Mouse (Mus musculus) heart, embryonic 10.5 days (tissue): ENCODE measurements around the gene Kcna6. TPM values are rescaled to one million over a fixed set of nuclear protein-coding genes. Genes with fewer than 3 reads are reported as not detected.
A peak's percentile ranks its signal among the peaks of the same experiment; 100 is the strongest.

Experiments
- DNase-seq: peaks from one replicate; pipeline ENCODE4 v3.0.0-alpha.2; 2017; ENCODE audit warnings: low spot score
- H3K27ac ChIP-seq: fragments of 300-500 bp; sonication (generic); 2 replicates; pipeline ENCODE4 v1.5.1; 2016; ENCODE audit warnings: mild to moderate bottlenecking
- H3K27me3 ChIP-seq: fragments of 300-500 bp; sonication (generic); 2 replicates; pipeline ENCODE4 v1.6.1; 2016; ENCODE audit warnings: mild to moderate bottlenecking; ENCODE audit not compliant: poor library complexity, insufficient read depth, severe bottlenecking
- H3K36me3 ChIP-seq: fragments of 300-500 bp; sonication (generic); 2 replicates; pipeline ENCODE4 v1.6.1; 2016; ENCODE audit warnings: mild to moderate bottlenecking, moderate library complexity
- H3K4me1 ChIP-seq: fragments of 300-500 bp; sonication (generic); 2 replicates; pipeline ENCODE4 v1.6.1; 2016; ENCODE audit warnings: mild to moderate bottlenecking
- H3K4me3 ChIP-seq: fragments of 300-500 bp; sonication (generic); 2 replicates; pipeline ENCODE4 v1.5.1; 2016; ENCODE audit warnings: mild to moderate bottlenecking, moderate library complexity
- H3K9me3 ChIP-seq: fragments of 300-500 bp; sonication (generic); 2 replicates; pipeline ENCODE4 v1.6.1; 2016; ENCODE audit warnings: mild to moderate bottlenecking, moderate library complexity
- WGBS: fragments of 180-500 bp; shearing (Covaris S2); methylation state at CpG from one replicate; pipeline ENCODE4 v1.1.7; 2016; 5-methylcytosine and 5-hydroxymethylcytosine counted together
- polyA plus RNA-seq: library from polyadenylated mRNA; unstranded; fragments of >200 nt; fragmentation: Nextera tagmentation; extraction: Ambion mirVana; gene quantifications from 2 replicates; pipeline ENCODE4 v1.2.1, GENCODE M21; 2016

Gene Kcna6
- polyA plus RNA-seq, 1 experiment from 2014 or later = 2.9 TPM

GRCm38 (mm10) chr6:126718423-126719087 is 21.9 kb downstream of the Kcna6 start:
- H3K27ac ChIP-seq = no peak overlapping the region
- peaks cover 28% of the 10 kb centered on the region; the same call in 1 of the 2 replicates for H3K27me3 ChIP-seq
- DNase-seq = no peak
- no peaks in the 10 kb centered on the region for H3K36me3 ChIP-seq
- no peaks in the 10 kb centered on the region for H3K4me1 ChIP-seq
- H3K4me3 ChIP-seq = no peak overlapping the region
- no peaks in the 10 kb centered on the region for H3K9me3 ChIP-seq
- 73% methylated on average over 12 of the region's 12 CpGs for WGBS

DNA sequence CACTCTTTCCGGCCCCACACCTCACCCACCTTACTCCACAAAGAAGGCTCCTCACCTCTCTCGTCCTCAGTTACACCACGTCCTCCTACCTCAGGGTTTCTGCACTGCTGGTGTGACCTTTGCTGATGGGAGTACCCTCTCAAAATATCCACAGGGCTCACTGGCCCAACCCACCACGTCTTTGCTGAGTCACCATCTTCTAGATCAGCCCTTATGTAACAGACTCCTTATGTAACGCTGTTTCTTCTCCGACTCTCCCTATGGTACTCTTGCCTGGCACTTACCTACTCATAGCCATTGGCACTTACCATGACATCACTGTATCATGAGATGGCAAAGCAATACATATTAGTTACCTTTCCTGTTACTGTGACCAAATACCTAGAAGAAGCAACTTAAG is 27.9 kb downstream of the Kcna6 start:
- Histone ChIP-seq H3K27ac (no peak overlapping the region), H3K27me3 (peaks cover 19% of the 10 kb centered on the region; the same call in 1 of the 2 replicates), H3K4me3 (no peak overlapping the region), H3K4me1 (no peaks in the 10 kb centered on the region), H3K9me3 (no peaks in the 10 kb centered on the region), H3K36me3 (no peaks in the 10 kb centered on the region)
- no peak for DNase-seq
- WGBS = 82% methylated on average over 6 of the region's 6 CpGs

- H3K4me3 ChIP-seq = no peak overlapping the region
- H3K27ac ChIP-seq = no peak overlapping the region
- no peaks in the 10 kb centered on the region for H3K9me3 ChIP-seq
- 66% methylated on average over 6 of the region's 6 CpGs for WGBS
- no peak for DNase-seq
- H3K27me3 ChIP-seq = peaks cover 59% of the 10 kb centered on the region
- no peaks in the 10 kb centered on the region for H3K4me1 ChIP-seq
- H3K36me3 ChIP-seq = no peaks in the 10 kb centered on the region
Observed at GRCm38 (mm10) chr6:126705936-126706335, 34.5 kb downstream of the Kcna6 start.

DNA sequence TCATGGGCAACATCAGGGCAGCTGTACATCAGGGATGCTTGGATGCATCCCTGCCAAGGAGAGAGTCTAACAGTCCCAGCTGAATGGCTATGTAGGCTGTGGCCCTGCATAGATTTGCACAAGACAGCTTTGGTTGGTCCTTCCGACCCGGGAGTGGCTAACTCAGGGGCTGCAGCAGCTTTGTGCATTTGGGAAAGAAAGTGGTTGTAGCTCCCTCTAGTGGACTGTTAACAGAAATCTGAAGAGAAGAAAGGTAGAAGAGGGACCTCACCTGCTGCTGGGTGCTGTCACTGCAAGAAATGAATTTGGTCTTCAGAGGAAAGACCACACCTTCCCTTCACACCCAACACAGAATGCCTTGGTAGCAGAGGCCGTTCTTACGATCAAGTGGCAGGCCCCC is 36.0 kb downstream of the Kcna6 start:
- no peak overlapping the region for H3K27ac ChIP-seq
- H3K27me3 ChIP-seq = peaks cover 70% of the 10 kb centered on the region
- WGBS = 29% methylated on average over 4 of the region's 4 CpGs
- H3K4me3 ChIP-seq = no peak overlapping the region
- H3K4me1 ChIP-seq = peaks cover 7% of the 10 kb centered on the region; the same call in 1 of the 2 replicates
- no peak for DNase-seq
- H3K36me3 ChIP-seq = no peaks in the 10 kb centered on the region
- no peaks in the 10 kb centered on the region for H3K9me3 ChIP-seq

- Histone ChIP-seq H3K9me3 (no peaks in the 10 kb centered on the region), H3K27me3 (peaks cover 60% of the 10 kb centered on the region), H3K27ac (no peak overlapping the region), H3K36me3 (no peaks in the 10 kb centered on the region), H3K4me3 (no peak overlapping the region), H3K4me1 (peaks cover 10% of the 10 kb centered on the region; the same call in 1 of the 2 replicates)
- peak; percentile 86 for DNase-seq
- 5% methylated on average over 12 of the region's 12 CpGs for WGBS
Observed at GRCm38 (mm10) chr6:126702116-126702515, 38.4 kb downstream of the Kcna6 start.

DNA sequence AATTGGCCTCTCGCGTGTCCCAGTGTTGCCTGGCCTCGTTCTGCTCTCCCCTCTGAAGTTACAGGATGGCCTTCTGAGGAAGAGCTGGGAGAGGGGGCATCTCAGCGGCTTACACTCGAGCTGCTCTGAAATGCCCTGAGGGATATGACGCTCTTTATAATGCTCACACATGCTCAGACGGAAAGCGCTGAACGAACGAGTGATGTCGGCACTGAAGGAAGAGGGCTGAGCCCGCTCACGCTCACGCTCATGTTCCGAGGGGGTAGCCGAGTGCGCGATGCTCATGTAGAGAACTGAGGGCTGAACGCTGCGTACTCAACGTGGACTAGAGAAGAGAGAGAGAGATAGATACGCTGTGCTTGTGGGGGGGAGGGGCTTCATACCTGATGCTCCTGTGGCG is 39.3 kb downstream of the Kcna6 start:
- H3K27me3 ChIP-seq = peaks cover 53% of the 10 kb centered on the region
- WGBS = 64% methylated on average over 23 of the region's 23 CpGs

DNA sequence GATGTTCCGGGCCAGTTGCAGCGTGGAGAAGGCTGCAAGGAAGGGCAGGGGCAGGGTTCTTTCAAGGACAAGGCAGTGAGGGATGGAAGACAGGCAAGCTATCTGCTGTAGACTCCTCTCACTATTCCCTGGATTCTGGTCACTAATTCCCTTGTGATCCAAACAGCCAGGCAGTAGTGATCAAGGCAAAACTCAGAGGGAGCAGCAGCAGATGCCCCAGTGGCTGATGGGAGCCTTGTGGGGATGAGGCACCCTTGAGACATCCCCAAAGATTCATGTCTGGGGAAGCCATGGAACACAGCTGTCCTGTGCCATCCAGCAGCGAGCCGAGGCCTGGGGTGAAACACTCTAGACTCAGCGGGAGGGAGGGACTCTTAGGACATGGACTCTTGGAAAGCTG is 40.5 kb downstream of the Kcna6 start:
- Histone ChIP-seq H3K36me3 (no peaks in the 10 kb centered on the region), H3K4me3 (no peak overlapping the region), H3K9me3 (no peaks in the 10 kb centered on the region), H3K4me1 (peaks cover 10% of the 10 kb centered on the region; the same call in 1 of the 2 replicates), H3K27ac (no peak overlapping the region), H3K27me3 (peaks cover 45% of the 10 kb centered on the region)
- WGBS = 63% methylated on average over 5 of the region's 5 CpGs
- no peak for DNase-seq

More for the DNA sequence above, 39.3 kb downstream of the Kcna6 start:
- Histone ChIP-seq H3K4me3 (no peak overlapping the region), H3K36me3 (no peaks in the 10 kb centered on the region), H3K4me1 (peaks cover 10% of the 10 kb centered on the region; the same call in 1 of the 2 replicates), H3K27ac (no peak overlapping the region), H3K9me3 (no peaks in the 10 kb centered on the region)
- DNase-seq = no peak

GRCm38 (mm10) chr6:126687120-126687519 is 53.4 kb downstream of the Kcna6 start:
- DNase-seq = no peak
- Histone ChIP-seq H3K36me3 (no peaks in the 10 kb centered on the region), H3K27me3 (no peaks in the 10 kb centered on the region), H3K9me3 (no peaks in the 10 kb centered on the region), H3K27ac (no peak overlapping the region), H3K4me3 (no peak overlapping the region), H3K4me1 (no peaks in the 10 kb centered on the region)
- 76% methylated on average over 4 of the region's 4 CpGs for WGBS

- H3K4me3 ChIP-seq = no peak overlapping the region
- no peak for DNase-seq
- H3K36me3 ChIP-seq = no peaks in the 10 kb centered on the region
- no peaks in the 10 kb centered on the region for H3K9me3 ChIP-seq
- no peaks in the 10 kb centered on the region for H3K27me3 ChIP-seq
- 62% methylated on average over 3 of the region's 3 CpGs for WGBS
- H3K4me1 ChIP-seq = 0 out of 2 replicates have a peak, but pooled peaks cover 7% of the 10 kb centered on the region
- no peak overlapping the region for H3K27ac ChIP-seq
Observed at GRCm38 (mm10) chr6:126685135-126685534, 55.3 kb downstream of the Kcna6 start.

DNA sequence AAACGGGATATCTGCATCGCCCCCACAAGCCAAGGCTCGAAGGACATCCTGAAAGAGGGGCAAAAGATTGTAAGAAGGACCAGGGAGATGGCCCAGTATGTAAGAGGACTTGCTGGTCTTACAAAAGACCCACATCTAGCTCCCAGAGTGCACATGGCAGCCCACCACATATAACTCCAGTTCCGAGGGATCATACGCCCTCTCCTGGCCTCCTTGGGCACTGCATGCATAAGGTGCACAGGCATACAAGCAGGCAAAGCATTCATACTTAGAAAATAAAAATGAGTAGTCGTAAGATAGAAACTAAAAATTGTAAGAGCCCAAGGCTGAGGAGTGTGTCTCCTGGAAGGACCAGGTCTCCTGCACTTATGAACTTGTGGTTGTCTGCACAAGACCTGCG is 61.5 kb downstream of the Kcna6 start:
- H3K27ac ChIP-seq = no peak overlapping the region
- H3K9me3 ChIP-seq = no peaks in the 10 kb centered on the region
- H3K4me1 ChIP-seq = 0 out of 2 replicates have a peak, but pooled peaks cover 7% of the 10 kb centered on the region
- 0 out of 2 replicates have a peak, but pooled peaks cover 5% of the 10 kb centered on the region for H3K27me3 ChIP-seq
- no peak for DNase-seq
- no peaks in the 10 kb centered on the region for H3K36me3 ChIP-seq
- 66% methylated on average over 7 of the region's 7 CpGs for WGBS
- H3K4me3 ChIP-seq = no peak overlapping the region

DNA sequence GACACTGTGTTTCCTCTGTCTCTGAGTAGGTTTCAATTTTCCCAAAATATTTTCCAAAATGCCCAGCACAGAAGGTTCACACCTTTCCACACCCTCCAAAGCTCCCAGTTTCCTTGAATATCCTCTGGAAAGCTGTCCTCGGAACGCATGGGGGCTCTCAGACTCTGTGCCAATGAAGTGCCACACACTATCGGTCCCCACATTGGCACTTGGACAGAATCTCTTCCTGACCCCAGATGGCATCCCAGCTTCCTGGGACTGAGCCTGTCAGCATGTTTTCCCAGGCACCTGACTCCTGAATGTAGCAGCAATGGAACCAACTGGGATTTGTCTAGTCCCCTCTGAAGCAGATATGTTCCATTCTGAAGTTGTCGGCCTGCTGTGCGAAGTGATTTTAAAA is 73.5 kb downstream of the Kcna6 start:
- 86% methylated on average over 5 of the region's 5 CpGs for WGBS
- no peak for DNase-seq
- no peaks in the 10 kb centered on the region for H3K4me1 ChIP-seq
- H3K36me3 ChIP-seq = no peaks in the 10 kb centered on the region
- no peaks in the 10 kb centered on the region for H3K9me3 ChIP-seq
- H3K27ac ChIP-seq = no peak overlapping the region
- H3K4me3 ChIP-seq = no peak overlapping the region
- H3K27me3 ChIP-seq = peaks cover 36% of the 10 kb centered on the region

- Histone ChIP-seq H3K27ac (no peak overlapping the region), H3K4me1 (no peaks in the 10 kb centered on the region), H3K36me3 (no peaks in the 10 kb centered on the region), H3K9me3 (no peaks in the 10 kb centered on the region), H3K4me3 (no peak overlapping the region), H3K27me3 (peaks cover 41% of the 10 kb centered on the region)
- WGBS = 63% methylated on average over 6 of the region's 6 CpGs
- no peak for DNase-seq
Observed at GRCm38 (mm10) chr6:126666091-126666490, 74.4 kb downstream of the Kcna6 start.

- Histone ChIP-seq H3K4me3 (no peak overlapping the region), H3K36me3 (no peaks in the 10 kb centered on the region), H3K27ac (no peak overlapping the region), H3K9me3 (no peaks in the 10 kb centered on the region), H3K4me1 (no peaks in the 10 kb centered on the region), H3K27me3 (peaks cover 34% of the 10 kb centered on the region)
- DNase-seq = no peak
- WGBS = 73% methylated on average over 3 of the region's 3 CpGs
Observed at GRCm38 (mm10) chr6:126664569-126664968, 75.9 kb downstream of the Kcna6 start.
